Mouse (Mus musculus): Measurements from ENCODE around the gene Hyal3. TPM values are rescaled to one million over a fixed set of nuclear protein-coding genes. Genes with fewer than 3 reads are reported as not detected.

Gene Hyal3
- polyA plus RNA-seq, 1 experiment from 2014 or later, result 1.9 TPM

DNA sequence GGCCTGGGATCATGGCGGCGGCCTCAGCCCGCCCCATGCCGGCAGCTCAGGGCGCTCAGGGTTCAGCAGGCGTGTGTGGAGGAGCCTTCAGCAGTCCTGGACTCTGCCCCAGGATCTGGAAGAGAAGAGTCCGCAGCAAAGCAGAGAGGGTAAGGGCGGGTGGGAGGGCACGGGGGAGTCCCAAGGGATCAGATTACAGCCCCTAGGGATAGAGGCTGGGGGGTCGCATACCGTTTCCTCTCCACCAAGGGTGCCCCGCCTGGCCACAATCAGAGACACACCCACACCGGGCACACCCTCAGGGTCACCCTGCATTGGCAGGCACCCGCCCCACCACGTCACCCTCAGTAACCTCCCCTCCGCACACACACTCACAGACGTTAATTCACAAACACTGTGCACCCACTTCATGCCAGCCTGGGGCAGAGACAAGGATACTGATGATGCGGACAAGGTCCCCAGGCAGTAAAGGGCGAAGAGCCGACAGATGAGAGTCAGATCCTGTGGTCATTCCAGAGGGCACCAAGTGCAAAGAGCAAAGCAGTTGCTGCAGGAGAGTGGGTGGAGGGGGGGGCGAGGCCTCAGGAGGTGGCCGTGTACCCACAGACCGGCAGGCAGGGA is 24.5 kb downstream of the Hyal3 start:
- no peaks in the 10 kb centered on the region for H3K36me3 ChIP-seq
- H3K4me1 ChIP-seq (replicated peaks), result peaks cover 64% of the 10 kb centered on the region
- no peak overlapping the region for H3K27ac ChIP-seq (replicated peaks)
- H3K9ac ChIP-seq, result peak overlapping the region; percentile 63
- peak overlapping the region; percentile 42 for H3K4me2 ChIP-seq
- no peak for ATAC-seq (ENCODE audit: low read depth)
- H3K9me3 ChIP-seq, result no peaks in the 10 kb centered on the region
- H3K4me3 ChIP-seq, result peak overlapping the region; percentile 13; the same call in 1 of the 2 replicates
- WGBS, result 40% methylated on average over 20 of the region's 23 CpGs
- no peaks in the 10 kb centered on the region for H3K27me3 ChIP-seq

DNA sequence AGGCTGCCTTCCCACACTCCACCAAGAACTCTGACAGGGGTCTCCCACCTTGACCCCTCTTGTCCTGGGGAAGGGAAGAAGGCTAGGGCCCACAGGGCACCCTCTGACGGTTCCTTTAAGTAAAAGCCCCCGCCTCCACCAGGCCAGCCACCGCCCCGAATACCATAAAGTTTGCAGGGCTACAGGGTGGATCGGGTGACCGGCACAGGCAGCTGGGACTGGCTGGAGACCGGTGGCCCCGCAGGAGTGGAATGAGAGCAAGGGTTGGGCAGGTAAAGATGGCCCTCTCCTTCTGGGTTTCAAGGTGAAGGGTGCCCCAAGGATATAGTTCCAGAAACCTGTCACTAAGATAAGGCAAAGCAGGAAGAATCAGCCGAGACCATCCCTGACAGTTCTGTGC is 26.0 kb downstream of the Hyal3 start:
- Histone ChIP-seq H3K4me3 (peak overlapping the region; percentile 4; the same call in 1 of the 2 replicates), H3K4me1 (replicated peaks) (peaks cover 74% of the 10 kb centered on the region), H3K9me3 (no peaks in the 10 kb centered on the region), H3K4me2 (peak overlapping the region; percentile 21), H3K27me3 (no peaks in the 10 kb centered on the region), H3K9ac (0 out of 2 replicates have a peak overlapping the region, but pooled peaks have one; percentile 18), H3K27ac (replicated peaks) (no peak overlapping the region), H3K36me3 (no peaks in the 10 kb centered on the region)
- 22% methylated on average over 9 of the region's 9 CpGs for WGBS
- no peak for ATAC-seq (ENCODE audit: low read depth)

- WGBS, result 52% methylated on average over 2 of the region's 2 CpGs
- Histone ChIP-seq H3K36me3 (no peaks in the 10 kb centered on the region), H3K27me3 (no peaks in the 10 kb centered on the region), H3K9me3 (no peaks in the 10 kb centered on the region), H3K4me2 (peak overlapping the region; percentile 21), H3K9ac (0 out of 2 replicates have a peak overlapping the region, but pooled peaks have one; percentile 18), H3K4me3 (0 out of 2 replicates have a peak overlapping the region, but pooled peaks have one; percentile 4), H3K4me1 (replicated peaks) (peaks cover 79% of the 10 kb centered on the region), H3K27ac (replicated peaks) (no peak overlapping the region)
- ATAC-seq (ENCODE audit: low read depth), result no peak
Observed at GRCm38 (mm10) chr9:107607036-107607435, 26.4 kb downstream of the Hyal3 start.

DNA sequence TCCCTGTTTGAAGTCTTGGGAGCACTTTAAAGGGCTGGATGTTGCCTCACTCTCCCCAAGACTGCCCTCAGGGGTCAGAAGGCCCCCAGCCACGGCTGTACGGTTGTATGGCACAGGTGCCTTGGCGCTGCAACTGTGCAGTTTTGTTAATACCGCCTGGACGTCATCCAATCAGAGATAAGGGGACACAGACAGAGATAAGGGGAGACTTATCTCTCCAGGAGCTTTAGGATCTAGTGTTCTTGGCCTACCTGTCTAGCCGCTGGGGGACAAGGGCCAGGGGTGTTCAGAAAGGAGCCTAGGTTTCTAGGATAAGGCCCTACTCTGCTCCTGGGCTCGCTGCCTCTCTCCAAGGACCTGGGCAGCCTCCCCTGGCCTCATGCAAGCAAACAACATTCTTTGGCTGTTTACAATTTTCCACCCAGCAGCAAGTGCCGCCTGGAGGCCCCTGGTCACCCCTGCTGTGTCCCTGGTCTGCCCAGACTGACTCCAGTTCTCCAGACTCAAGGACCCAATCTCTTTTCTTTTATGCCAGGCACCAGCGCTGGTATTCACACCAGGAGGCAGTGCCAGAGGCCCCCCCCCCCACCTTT is 27.1 kb downstream of the Hyal3 start:
- Histone ChIP-seq H3K4me1 (replicated peaks) (peaks cover 76% of the 10 kb centered on the region), H3K4me3 (no peak overlapping the region), H3K4me2 (no peak overlapping the region), H3K9me3 (no peaks in the 10 kb centered on the region), H3K27ac (replicated peaks) (0 out of 2 replicates have a peak overlapping the region, but pooled peaks have one; percentile 2), H3K27me3 (no peaks in the 10 kb centered on the region), H3K9ac (0 out of 2 replicates have a peak overlapping the region, but pooled peaks have one; percentile 5), H3K36me3 (no peaks in the 10 kb centered on the region)
- no peak for ATAC-seq (ENCODE audit: low read depth)
- WGBS, result 62% methylated on average over 9 of the region's 9 CpGs

DNA sequence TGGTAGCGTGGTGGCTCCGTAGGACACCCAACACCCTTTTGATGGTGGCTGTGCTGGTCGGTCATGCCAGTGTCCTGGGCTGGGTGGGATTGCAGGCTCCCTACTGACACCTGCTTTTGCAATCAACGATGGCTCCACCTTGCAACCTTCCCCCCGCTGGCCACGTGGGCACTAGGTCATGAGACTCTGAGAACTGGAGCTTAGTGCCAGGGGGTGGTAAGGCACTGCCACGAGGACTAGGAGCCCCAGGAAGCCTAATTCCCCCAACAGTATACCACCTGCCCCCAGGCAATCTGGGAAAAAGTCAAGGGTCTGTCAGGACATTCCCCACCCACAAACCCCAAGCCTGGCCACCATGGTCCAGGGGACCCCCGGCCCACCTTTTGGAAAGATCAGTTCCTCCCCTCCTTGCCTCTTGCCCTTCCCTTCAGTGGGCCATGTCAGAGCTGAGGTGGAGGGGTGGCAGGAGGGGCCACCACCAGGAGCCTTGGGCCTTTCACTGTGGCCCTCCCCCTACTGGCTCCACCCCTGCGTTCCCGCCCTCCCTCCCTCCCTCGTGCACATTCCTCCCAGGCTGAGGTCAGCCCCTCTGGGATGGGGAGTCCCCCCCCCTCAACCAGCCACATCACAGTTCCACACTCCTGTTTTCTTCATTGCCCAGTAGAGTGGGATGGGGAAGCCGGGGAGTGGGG is 28.3 kb downstream of the Hyal3 start, which contains the start of gene Sema3b:
Gene Sema3b (minus strand): TSS at position 489 of the 692 bp plus-strand sequence.
- Histone ChIP-seq H3K4me3 (no peak within 1 kb of the TSS), H3K36me3 (no peaks in the 10 kb centered on the region), H3K9ac (peak within 1 kb of the TSS; percentile 26; the same call in 1 of the 2 replicates), H3K4me1 (replicated peaks) (peaks cover 76% of the 10 kb centered on the region), H3K4me2 (no peak within 1 kb of the TSS), H3K27me3 (no peaks in the 10 kb centered on the region), H3K9me3 (no peaks in the 10 kb centered on the region), H3K27ac (replicated peaks) (0 out of 2 replicates have a peak within 1 kb of the TSS, but pooled peaks have one; percentile 2)
- WGBS, result 52% methylated on average over 12 of the region's 12 CpGs
- ATAC-seq (ENCODE audit: low read depth), result no peak

GRCm38 (mm10) chr9:107609433-107609830 is 28.8 kb downstream of the Hyal3 start:
- no peak overlapping the region for H3K4me2 ChIP-seq
- no peak overlapping the region for H3K9ac ChIP-seq
- no peak for ATAC-seq (ENCODE audit: low read depth)
- no peak overlapping the region for H3K4me3 ChIP-seq
- no peaks in the 10 kb centered on the region for H3K9me3 ChIP-seq
- no peak overlapping the region for H3K27ac ChIP-seq (replicated peaks)
- H3K36me3 ChIP-seq, result peaks cover 5% of the 10 kb centered on the region
- 70% methylated on average over 4 of the region's 4 CpGs for WGBS
- H3K4me1 ChIP-seq (replicated peaks), result peaks cover 71% of the 10 kb centered on the region
- no peaks in the 10 kb centered on the region for H3K27me3 ChIP-seq

DNA sequence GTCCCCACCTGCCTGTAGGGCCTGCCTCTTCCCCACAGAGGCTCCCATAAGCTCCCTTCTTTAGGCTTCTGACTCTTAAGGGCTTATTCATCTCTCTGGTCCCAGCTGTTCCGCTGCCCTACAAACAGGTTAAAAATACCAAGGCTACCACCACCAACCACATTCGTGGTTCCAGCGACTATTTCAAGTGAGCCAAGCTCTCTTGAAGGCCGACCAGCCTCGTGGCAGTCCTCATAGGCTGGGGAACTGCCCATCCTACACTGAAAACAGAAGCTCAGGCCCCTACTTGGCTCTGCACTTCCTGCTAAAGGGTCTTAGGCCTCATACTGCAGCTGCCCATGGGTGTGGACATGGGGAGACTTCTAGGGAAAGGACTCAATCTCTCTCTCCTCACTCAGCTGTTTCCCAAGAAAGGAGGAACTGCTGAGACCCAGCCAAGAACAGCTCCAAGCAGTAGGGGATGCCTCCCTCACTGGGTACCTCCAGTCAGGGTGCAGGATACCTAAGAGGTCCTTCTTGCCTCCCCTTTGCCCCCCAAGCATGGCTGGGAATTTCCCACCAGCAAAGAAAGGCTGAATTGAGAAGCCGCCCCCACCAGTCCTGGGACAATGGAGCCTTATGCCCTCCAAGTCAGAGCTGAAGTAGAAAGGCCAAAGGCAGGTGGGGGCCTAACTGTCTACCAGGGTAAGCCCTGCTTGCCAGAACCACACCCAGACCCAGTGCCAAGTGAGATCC is 31.0 kb downstream of the Hyal3 start:
- H3K27ac ChIP-seq (replicated peaks), result peak overlapping the region; percentile 98
- peaks cover 27% of the 10 kb centered on the region for H3K36me3 ChIP-seq
- peaks cover 62% of the 10 kb centered on the region for H3K4me1 ChIP-seq (replicated peaks)
- no peaks in the 10 kb centered on the region for H3K27me3 ChIP-seq
- ATAC-seq (ENCODE audit: low read depth), result no peak; the same call in 1 of the 2 replicates
- 73% methylated on average over 6 of the region's 6 CpGs for WGBS
- H3K9me3 ChIP-seq, result no peaks in the 10 kb centered on the region
- H3K9ac ChIP-seq, result peak overlapping the region; percentile 76
- peak overlapping the region; percentile 55 for H3K4me2 ChIP-seq
- H3K4me3 ChIP-seq, result peak overlapping the region; percentile 28; the same call in 1 of the 2 replicates

GRCm38 (mm10) chr9:107612191-107612944 is 31.8 kb downstream of the Hyal3 start:
- Histone ChIP-seq H3K4me3 (peak overlapping the region; percentile 28), H3K36me3 (peaks cover 33% of the 10 kb centered on the region), H3K27ac (replicated peaks) (peak overlapping the region; percentile 98), H3K4me2 (peak overlapping the region; percentile 55), H3K27me3 (no peaks in the 10 kb centered on the region), H3K9ac (peak overlapping the region; percentile 76), H3K9me3 (no peaks in the 10 kb centered on the region), H3K4me1 (replicated peaks) (peaks cover 55% of the 10 kb centered on the region)
- peak; percentile 94 for ATAC-seq (ENCODE audit: low read depth)
- WGBS, result 2% methylated on average over 45 of the region's 48 CpGs

GRCm38 (mm10) chr9:107612945-107613569 is 32.4 kb downstream of the Hyal3 start:
- H3K9ac ChIP-seq, result peak overlapping the region; percentile 13
- peak; percentile 55 for ATAC-seq (ENCODE audit: low read depth)
- H3K27ac ChIP-seq (replicated peaks), result peak overlapping the region; percentile 98
- peaks cover 40% of the 10 kb centered on the region for H3K36me3 ChIP-seq
- H3K4me3 ChIP-seq, result peak overlapping the region; percentile 28
- H3K27me3 ChIP-seq, result no peaks in the 10 kb centered on the region
- WGBS, result 9% methylated on average over 12 of the region's 12 CpGs
- H3K4me2 ChIP-seq, result peak overlapping the region; percentile 55
- H3K9me3 ChIP-seq, result no peaks in the 10 kb centered on the region
- H3K4me1 ChIP-seq (replicated peaks), result peaks cover 50% of the 10 kb centered on the region

DNA sequence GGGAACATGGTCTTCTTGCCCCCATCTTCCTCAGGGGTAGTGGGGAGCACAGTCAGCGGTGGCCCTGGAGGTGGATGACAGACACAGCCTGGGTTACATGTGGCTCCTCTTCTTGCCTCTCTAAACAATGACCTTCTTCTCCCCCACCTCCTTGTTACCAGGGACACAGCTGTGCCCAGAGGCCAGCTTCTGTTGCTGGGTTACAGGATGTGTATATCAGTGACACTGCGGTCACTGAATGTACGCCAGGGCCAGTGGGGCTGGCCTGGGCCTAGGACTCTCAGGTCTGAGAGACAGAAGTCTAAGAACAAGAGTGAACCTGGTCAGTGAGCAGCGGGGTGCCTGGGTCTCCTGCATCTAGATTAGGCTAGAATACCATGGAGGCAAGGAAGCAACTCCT is 34.4 kb downstream of the Hyal3 start:
- peaks cover 60% of the 10 kb centered on the region for H3K36me3 ChIP-seq
- H3K4me2 ChIP-seq, result no peak overlapping the region
- H3K4me1 ChIP-seq (replicated peaks), result peaks cover 54% of the 10 kb centered on the region
- H3K4me3 ChIP-seq, result no peak overlapping the region
- H3K27ac ChIP-seq (replicated peaks), result peak overlapping the region; percentile 67
- no peaks in the 10 kb centered on the region for H3K9me3 ChIP-seq
- no peak for ATAC-seq (ENCODE audit: low read depth)
- H3K9ac ChIP-seq, result peak overlapping the region; percentile 31; the same call in 1 of the 2 replicates
- no peaks in the 10 kb centered on the region for H3K27me3 ChIP-seq
- WGBS, result 47% methylated on average over 4 of the region's 4 CpGs

- Histone ChIP-seq H3K27ac (replicated peaks) (no peak overlapping the region), H3K9ac (no peak overlapping the region), H3K4me1 (replicated peaks) (peaks cover 36% of the 10 kb centered on the region), H3K27me3 (no peaks in the 10 kb centered on the region), H3K4me2 (no peak overlapping the region), H3K9me3 (no peaks in the 10 kb centered on the region), H3K36me3 (peaks cover 70% of the 10 kb centered on the region), H3K4me3 (no peak overlapping the region)
- no peak for ATAC-seq (ENCODE audit: low read depth)
- WGBS, result 86% methylated on average over 2 of the region's 2 CpGs
Observed at GRCm38 (mm10) chr9:107617461-107617860, 36.8 kb downstream of the Hyal3 start.

All from neural tube, embryonic 13.5 days (tissue).